Mouse (Mus musculus) heart, adult 18-20 months (tissue): ENCODE results near the gene Nrros. TPM values are rescaled to one million over a fixed set of nuclear protein-coding genes. Genes with fewer than 3 reads are reported as not detected.

ENCODE experiments used
- DNase-seq, 2 experiments: peaks; one replicate each; pipeline ENCODE4 v3.0.0; 2021 to 2022; ENCODE audit warnings: mixed read lengths in 1 of 2
- long read RNA-seq, 2 experiments: library from polyadenylated mRNA; stranded (forward); transcript quantifications; one replicate each; pipeline ENCODE4 v2.0.0; 2021
- total RNA-seq, 2 experiments: library from RNA; stranded (reverse); gene quantifications; 2 replicates each; pipeline ENCODE4 v1.2.3; 2021

Gene Nrros
- total RNA-seq, result 1 to 10 TPM; 3.6 to 4.9 TPM
- long read RNA-seq, experiment 1, partial matches to known transcripts, result 0 of 5 reads
- long read RNA-seq, experiment 1, other reads (novel, unspliced or antisense), result 1 of 5 reads
- long read RNA-seq, experiment 2, partial matches to known transcripts, result 0 of 6 reads
- long read RNA-seq, experiment 2, other reads (novel, unspliced or antisense), result 1 of 6 reads

DNA sequence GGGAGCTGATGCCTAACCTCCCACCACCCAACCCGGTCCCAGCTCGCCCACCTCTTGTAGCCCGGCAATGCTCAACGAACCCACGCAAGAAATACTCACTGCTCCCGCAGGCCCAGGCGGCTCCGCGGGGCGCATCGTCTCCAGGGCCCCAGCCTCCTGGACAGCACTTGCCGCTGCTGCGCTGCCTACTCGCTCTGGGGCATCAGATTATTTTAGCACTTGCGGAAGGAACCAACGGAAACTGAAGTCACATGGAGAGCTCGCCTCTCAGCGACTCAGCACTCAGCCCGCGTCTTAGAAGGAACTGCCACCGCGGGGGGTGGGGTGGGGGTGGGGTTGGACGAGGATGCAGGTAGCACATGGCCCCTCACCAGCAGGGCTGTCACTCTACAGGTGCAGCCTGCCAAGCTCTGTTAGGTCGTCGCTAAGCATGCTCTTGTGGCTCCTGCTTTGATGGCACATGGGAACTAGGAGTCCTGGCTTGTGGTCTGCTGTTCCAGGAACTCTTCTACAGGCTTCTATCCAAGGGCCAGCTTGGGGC lies at the start of gene Nrros:
Gene Nrros, minus strand, starts transcription at position 314 of the 541 bp plus-strand sequence.
- peak; percentile 62 to 87 for DNase-seq

GRCm38 (mm10) chr16:32214804-32215576 lies 49.6 kb upstream of the Nrros start:
- DNase-seq, result peak; percentile 36 to 46

GRCm38 (mm10) chr16:32214156-32214555 lies 48.8 kb upstream of the Nrros start:
- peak in 1 of 2 experiments; percentile 41 for DNase-seq

DNA sequence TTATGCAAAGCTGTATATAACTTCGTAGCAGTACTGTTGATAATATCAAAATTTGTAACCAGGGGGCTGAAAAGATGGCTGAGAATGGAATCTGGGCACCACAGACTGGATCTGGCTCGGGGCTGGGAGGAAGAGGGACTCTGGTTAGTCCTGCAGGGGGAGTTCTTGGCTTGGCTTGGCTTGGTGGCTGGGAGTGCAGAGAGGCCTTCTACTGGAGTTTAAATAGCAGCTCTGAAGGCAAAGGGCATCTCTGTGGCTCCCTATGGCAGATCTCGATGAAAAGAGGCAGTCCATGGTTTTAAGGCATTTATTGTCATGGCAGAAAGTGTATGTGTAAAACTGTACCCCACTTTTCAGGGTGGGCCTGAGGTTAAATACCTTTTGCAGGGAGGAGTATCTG lies 39.5 kb upstream of the Nrros start:
- DNase-seq, result peak; percentile 17 to 56

DNA sequence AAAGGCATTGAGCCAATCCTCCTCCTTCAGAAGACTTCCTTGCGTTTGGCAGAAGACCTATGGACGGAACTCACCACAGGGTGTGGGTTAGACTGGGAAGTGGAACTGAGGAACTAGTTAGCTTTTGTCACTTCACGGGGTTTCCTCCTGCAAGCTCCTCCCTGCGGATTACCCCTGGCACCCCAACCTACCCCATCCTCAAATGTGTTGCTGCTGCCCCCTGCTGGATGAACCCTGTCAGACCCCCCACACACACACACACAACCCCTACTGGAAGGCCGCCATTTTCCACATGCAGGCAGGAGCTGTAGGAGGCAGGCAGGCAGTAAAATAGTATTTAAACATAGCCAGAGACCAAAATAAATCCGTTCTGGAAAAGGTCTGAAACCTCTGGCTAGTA lies 37.3 kb upstream of the Nrros start:
- DNase-seq, result peak; percentile 85 to 87

GRCm38 (mm10) chr16:32201004-32201325 lies 35.6 kb upstream of the Nrros start:
- no peak for DNase-seq

DNA sequence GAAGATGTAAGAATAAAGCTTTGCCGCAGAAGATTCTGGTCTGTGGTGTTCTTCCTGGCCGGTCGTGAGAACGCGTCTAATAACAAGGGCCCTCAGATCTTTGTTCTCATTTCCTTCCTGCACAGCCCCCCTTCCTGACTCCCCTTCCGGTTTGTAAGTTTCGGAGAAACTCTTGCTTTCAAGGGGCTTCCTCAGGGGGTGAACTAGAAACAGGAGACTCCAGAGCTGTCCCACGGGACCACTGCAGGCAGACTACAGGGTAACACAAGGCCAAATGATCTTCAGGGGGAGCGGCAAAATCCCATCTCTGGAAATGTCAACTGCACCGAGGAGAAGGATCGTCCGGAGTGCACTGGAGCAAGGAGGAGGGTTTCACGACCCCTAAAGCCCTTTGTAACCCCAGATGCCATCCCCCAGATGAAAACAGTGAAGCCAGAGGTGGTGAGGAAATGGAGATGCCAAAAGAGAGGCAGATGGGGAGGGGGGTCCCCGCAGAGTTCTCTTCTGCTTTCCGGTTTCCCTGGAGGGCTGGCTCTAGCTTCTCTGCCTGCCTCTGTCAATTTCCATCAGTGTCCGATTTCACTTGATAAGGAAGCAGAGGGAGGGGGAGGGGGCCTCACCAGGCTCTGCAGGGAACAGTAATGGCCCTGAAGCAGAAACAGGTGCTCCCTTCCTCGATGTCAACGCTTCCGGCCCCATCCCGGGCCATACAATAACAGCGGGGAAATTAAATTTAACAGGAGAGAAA lies 35.0 kb upstream of the Nrros start:
- DNase-seq, result peak; percentile 34 to 44

GRCm38 (mm10) chr16:32190011-32190441 lies 24.6 kb upstream of the Nrros start:
- DNase-seq, result peak; percentile 48 to 75

DNA sequence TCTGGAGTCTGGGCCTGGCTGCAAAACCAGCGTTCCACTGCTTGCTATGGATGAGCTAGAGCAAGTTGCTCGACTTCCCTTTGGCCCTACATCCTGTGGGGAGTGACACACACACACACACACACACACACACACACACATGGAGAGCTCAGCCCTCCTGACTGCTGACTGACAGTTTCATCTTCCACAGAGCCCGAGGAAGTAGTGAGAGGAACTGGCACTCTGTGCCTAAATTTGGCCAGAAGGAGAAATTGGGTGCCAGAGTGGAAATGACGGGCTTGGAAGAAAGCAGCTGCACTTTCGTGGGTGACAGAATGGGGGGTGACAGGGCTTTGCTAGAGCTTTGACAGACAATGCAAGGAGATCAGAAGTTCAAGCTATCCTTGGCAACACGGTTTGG lies 23.7 kb upstream of the Nrros start:
- DNase-seq, result peak; percentile 41 to 79

GRCm38 (mm10) chr16:32186056-32186455 lies 20.7 kb upstream of the Nrros start:
- DNase-seq, result no peak

DNA sequence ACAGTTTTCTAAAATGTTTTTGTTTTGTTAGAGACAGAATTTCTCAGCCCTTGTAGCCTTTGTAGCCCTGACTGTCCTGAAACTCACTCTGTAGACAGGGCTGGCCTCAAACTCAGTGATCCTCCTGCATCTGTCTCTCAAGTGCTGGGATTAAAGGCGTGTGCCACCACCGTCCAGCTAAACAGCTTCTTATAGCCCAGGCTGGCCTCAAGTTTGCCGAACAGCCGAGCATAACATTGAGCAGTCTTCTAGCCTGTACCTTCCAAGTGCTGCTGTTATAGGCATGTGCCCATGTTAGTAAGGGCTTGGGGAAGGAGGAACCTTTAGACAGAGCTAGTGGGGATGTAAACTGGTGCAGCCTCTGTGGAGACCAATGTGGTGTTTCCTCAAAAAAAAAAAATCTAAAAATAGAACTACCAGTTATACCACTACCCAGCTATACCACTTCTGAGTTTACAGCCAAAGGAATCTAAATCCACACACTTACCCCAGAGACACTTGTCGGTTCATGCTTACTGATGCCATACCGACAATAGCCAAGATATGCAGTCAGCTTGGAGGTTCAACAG lies 14.0 kb upstream of the Nrros start, which contains the start of gene Bex6:
Gene Bex6, plus strand, starts transcription at position 491 of the 569 bp plus-strand sequence.
- no peak for DNase-seq

GRCm38 (mm10) chr16:32176896-32177686 lies 11.7 kb upstream of the Nrros start:
- peak; percentile 56 to 68 for DNase-seq

GRCm38 (mm10) chr16:32175029-32175428 lies 9.6 kb upstream of the Nrros start:
- DNase-seq, result no peak

GRCm38 (mm10) chr16:32174340-32175005 lies 9.1 kb upstream of the Nrros start:
- no peak for DNase-seq

- no peak for DNase-seq
Measured at GRCm38 (mm10) chr16:32173401-32173800, 8.0 kb upstream of the Nrros start.

- DNase-seq, result peak; percentile 26 to 74
Measured at GRCm38 (mm10) chr16:32171031-32171731, 5.8 kb upstream of the Nrros start.

DNA sequence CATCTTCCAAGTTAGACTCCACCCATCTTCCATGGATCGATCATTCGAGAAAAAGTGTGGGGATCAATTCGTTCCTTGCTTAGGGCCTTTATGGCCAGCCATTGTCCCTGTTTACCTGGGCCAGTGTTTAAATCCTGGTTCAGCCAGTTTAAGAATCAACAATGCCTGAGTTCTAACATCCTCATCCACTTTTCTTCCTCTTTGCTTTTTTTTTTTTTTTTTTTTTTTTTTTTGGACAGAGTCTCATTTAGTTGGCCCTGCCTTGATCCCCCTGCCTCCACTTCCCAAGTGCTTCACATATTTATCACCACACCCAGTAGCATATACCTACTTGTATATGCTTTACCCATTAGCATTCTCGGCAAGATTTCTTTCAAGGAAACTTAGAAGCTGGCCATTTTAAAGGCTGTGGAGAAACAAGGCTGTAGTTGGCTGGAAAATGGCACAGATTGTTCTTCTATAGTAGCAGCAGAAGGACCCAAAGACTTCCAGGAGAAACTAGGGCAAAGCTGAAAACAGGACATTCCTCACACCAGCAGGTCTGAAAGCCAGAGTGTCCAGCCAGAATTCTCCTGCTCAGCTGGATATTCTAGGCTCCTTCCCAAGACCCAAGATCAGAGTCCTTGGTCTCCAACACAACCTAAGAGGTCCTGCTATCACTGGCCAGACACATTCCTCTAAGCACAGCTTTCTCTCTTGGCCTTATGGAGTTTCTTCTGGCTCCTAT lies 2.6 kb upstream of the Nrros start:
- no peak for DNase-seq

GRCm38 (mm10) chr16:32164396-32165027 lies 882 bp downstream of the Nrros start:
- peak in 1 of 2 experiments; percentile 34 for DNase-seq

DNA sequence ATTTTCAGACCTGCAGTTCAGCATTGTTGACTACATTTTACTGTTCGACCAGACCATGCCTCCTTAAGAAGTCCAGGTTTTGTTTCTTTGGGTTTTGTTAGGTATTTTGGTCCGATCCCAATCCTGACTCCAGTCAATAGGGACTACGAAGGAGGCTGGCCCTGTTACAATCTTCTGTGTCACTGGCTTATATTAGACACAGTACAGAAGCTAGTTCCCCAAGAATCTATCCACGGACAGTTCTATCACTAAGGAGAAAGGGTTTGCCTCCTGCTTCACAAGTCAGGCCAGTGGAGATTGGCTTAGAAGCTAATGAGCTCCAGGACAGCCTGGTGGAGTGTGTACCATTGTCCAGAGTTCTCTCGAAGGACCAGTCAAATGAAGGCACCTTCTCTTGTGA lies 1.5 kb downstream of the Nrros start:
- no peak for DNase-seq
